Mouse (Mus musculus) CD4-positive, CD25-positive, alpha-beta regulatory T cell, adult 4 months (primary cell): ENCODE measurements around the gene Ap5z1. TPM values are rescaled to one million over a fixed set of nuclear protein-coding genes. Genes with fewer than 3 reads are reported as not detected.
A peak's percentile ranks its signal among the peaks of the same experiment; 100 is the strongest.

ENCODE experiments used
- ATAC-seq: one replicate; pipeline ENCODE4 v1.8.0; 2017
- polyA plus RNA-seq, 2 experiments: library from polyadenylated mRNA; unstranded; fragments of 100-300 nt; shearing (Covaris generic); gene quantifications; one replicate each; pipeline ENCODE4 v1.2.1; 2017

The Ap5z1 gene
- polyA plus RNA-seq, 2 experiments from 2014 or later, result 19.5 to 28.9 TPM

- ATAC-seq, result no peak
Observed at GRCm38 (mm10) chr5:142475669-142476068, 11.9 kb downstream of the Ap5z1 start.

- no peak for ATAC-seq
Observed at GRCm38 (mm10) chr5:142477346-142477745, 13.6 kb downstream of the Ap5z1 start.

- no peak for ATAC-seq
Observed at GRCm38 (mm10) chr5:142477866-142478615, 14.3 kb downstream of the Ap5z1 start.

GRCm38 (mm10) chr5:142478829-142479435, 15.2 kb downstream of the Ap5z1 start:
- peak; percentile 74 for ATAC-seq

GRCm38 (mm10) chr5:142482512-142482911, 18.8 kb downstream of the Ap5z1 start:
- ATAC-seq, result no peak

- ATAC-seq, result no peak
Observed at GRCm38 (mm10) chr5:142483581-142483980, 19.8 kb downstream of the Ap5z1 start.

GRCm38 (mm10) chr5:142486654-142487053, 22.9 kb downstream of the Ap5z1 start:
- no peak for ATAC-seq

GRCm38 (mm10) chr5:142489955-142490707, 26.4 kb downstream of the Ap5z1 start:
- no peak for ATAC-seq

- ATAC-seq, result no peak
Observed at GRCm38 (mm10) chr5:142493307-142493706, 29.6 kb downstream of the Ap5z1 start.

GRCm38 (mm10) chr5:142495321-142496096, 31.8 kb downstream of the Ap5z1 start:
- no peak for ATAC-seq

- no peak for ATAC-seq
Observed at GRCm38 (mm10) chr5:142498964-142499363, 35.2 kb downstream of the Ap5z1 start.

GRCm38 (mm10) chr5:142500918-142501317, 37.2 kb downstream of the Ap5z1 start:
- no peak for ATAC-seq

- no peak for ATAC-seq
Observed at GRCm38 (mm10) chr5:142502414-142502813, 38.7 kb downstream of the Ap5z1 start.

- ATAC-seq, result no peak
Observed at GRCm38 (mm10) chr5:142504175-142504574, 40.4 kb downstream of the Ap5z1 start.

- ATAC-seq, result no peak
Observed at GRCm38 (mm10) chr5:142505695-142506423, 42.1 kb downstream of the Ap5z1 start.

- ATAC-seq, result no peak
Observed at GRCm38 (mm10) chr5:142509141-142510060, 45.7 kb downstream of the Ap5z1 start.

- ATAC-seq, result no peak
Observed at GRCm38 (mm10) chr5:142510061-142510414, 46.3 kb downstream of the Ap5z1 start.

- no peak for ATAC-seq
Observed at GRCm38 (mm10) chr5:142512112-142512511, 48.4 kb downstream of the Ap5z1 start.

- ATAC-seq, result no peak
Observed at GRCm38 (mm10) chr5:142518973-142519372, 55.2 kb downstream of the Ap5z1 start.

GRCm38 (mm10) chr5:142520360-142520759, 56.6 kb downstream of the Ap5z1 start:
- no peak for ATAC-seq
